Mouse (Mus musculus): ENCODE results near the gene Srebf2. TPM values are rescaled to one million over a fixed set of nuclear protein-coding genes. Genes with fewer than 3 reads are reported as not detected.

The Srebf2 gene
- polyA plus RNA-seq, 1 experiment from 2014 or later: 143 TPM

- no peak overlapping the region for H3K4me3 ChIP-seq (ENCODE audit: low read depth, low read length)
- no peaks in the 10 kb centered on the region for H3K27me3 ChIP-seq (ENCODE audit: control insufficient read depth, insufficient read depth, low read length)
- H3K9me3 ChIP-seq (ENCODE audit: control insufficient read depth, low read length): no peaks in the 10 kb centered on the region
- no peak overlapping the region for H3K9ac ChIP-seq (ENCODE audit: low read depth, low read length)
- DNase-seq (ENCODE audit: low spot score) (no peak), ATAC-seq (ENCODE audit: low FRiP score) (no peak)
- H3K27ac ChIP-seq (ENCODE audit: low read depth, low read length): no peak overlapping the region
- no peaks in the 10 kb centered on the region for H3K36me3 ChIP-seq (ENCODE audit: control insufficient read depth, insufficient read depth, low read length)
- no peak overlapping the region for H3K4me2 ChIP-seq (replicated peaks; ENCODE audit: low read depth, low read length)
- H3K4me1 ChIP-seq (replicated peaks; ENCODE audit: control insufficient read depth, insufficient read depth, low read length): no peaks in the 10 kb centered on the region
Observed at GRCm38 (mm10) chr15:82150042-82150441, 3.1 kb downstream of the Srebf2 start.

GRCm38 (mm10) chr15:82151176-82151575 is 4.2 kb downstream of the Srebf2 start:
- DNase-seq (ENCODE audit: low spot score): no peak
- Histone ChIP-seq H3K36me3 (ENCODE audit: control insufficient read depth, insufficient read depth, low read length) (no peaks in the 10 kb centered on the region), H3K27me3 (ENCODE audit: control insufficient read depth, insufficient read depth, low read length) (no peaks in the 10 kb centered on the region), H3K4me2 (replicated peaks; ENCODE audit: low read depth, low read length) (no peak overlapping the region), H3K9ac (ENCODE audit: low read depth, low read length) (no peak overlapping the region), H3K9me3 (ENCODE audit: control insufficient read depth, low read length) (no peaks in the 10 kb centered on the region), H3K4me1 (replicated peaks; ENCODE audit: control insufficient read depth, insufficient read depth, low read length) (no peaks in the 10 kb centered on the region), H3K27ac (ENCODE audit: low read depth, low read length) (no peak overlapping the region), H3K4me3 (ENCODE audit: low read depth, low read length) (no peak overlapping the region)
- ATAC-seq (ENCODE audit: low FRiP score): no peak
- WGBS: 96% methylated on average over 4 of the region's 4 CpGs

DNA sequence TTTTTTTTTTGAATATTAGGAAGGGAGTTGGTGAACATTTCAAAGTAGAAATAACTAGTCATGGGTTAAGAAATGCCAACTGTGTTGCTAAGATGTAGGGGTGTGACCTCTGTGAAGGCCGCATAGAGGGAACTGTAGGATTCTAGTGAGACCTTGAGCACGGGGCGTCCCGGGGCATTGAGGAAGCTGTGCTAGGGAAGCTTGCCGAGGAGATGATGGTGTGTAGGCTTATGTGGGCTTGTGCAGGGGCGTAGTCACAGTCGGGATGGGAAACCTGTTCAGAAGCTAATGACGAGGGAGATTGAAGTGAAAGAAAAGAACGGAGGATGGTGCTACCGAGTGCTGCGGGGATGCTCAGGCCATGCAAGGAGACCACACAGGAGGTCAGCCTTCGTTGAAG is 5.0 kb downstream of the Srebf2 start:
- H3K9me3 ChIP-seq (ENCODE audit: control insufficient read depth, low read length): no peaks in the 10 kb centered on the region
- H3K9ac ChIP-seq (ENCODE audit: low read depth, low read length): no peak overlapping the region
- DNase-seq (ENCODE audit: low spot score): no peak
- no peaks in the 10 kb centered on the region for H3K4me1 ChIP-seq (replicated peaks; ENCODE audit: control insufficient read depth, insufficient read depth, low read length)
- no peaks in the 10 kb centered on the region for H3K36me3 ChIP-seq (ENCODE audit: control insufficient read depth, insufficient read depth, low read length)
- no peak overlapping the region for H3K4me3 ChIP-seq (ENCODE audit: low read depth, low read length)
- no peak overlapping the region for H3K4me2 ChIP-seq (replicated peaks; ENCODE audit: low read depth, low read length)
- H3K27me3 ChIP-seq (ENCODE audit: control insufficient read depth, insufficient read depth, low read length): no peaks in the 10 kb centered on the region
- no peak overlapping the region for H3K27ac ChIP-seq (ENCODE audit: low read depth, low read length)
- whole genome bisulfite sequencing: 91% methylated on average over 12 of the region's 12 CpGs
- no peak for ATAC-seq (ENCODE audit: low FRiP score)

DNA sequence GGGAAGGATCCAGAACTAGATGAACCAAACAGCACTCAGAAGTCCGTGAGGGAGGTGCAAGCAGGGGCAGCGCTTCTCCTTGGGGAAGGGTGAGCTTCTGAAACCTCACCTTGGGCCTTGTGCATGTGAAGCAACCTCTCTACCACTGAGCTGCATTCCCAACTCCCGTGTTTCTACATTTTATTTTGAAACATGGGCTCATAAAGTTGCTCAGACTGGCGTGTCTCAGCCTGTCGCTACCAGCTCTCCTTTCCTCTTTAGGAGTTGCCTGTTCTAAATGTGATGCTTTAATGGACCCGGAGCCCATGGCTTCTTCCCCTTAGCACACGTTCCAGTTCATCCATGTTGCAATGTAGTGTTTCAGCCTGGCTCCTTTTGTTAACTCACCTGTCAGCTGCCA is 5.5 kb downstream of the Srebf2 start:
- DNase-seq (ENCODE audit: low spot score) (no peak), ATAC-seq (ENCODE audit: low FRiP score) (no peak)
- no peak overlapping the region for H3K4me3 ChIP-seq (ENCODE audit: low read depth, low read length)
- no peak overlapping the region for H3K4me2 ChIP-seq (replicated peaks; ENCODE audit: low read depth, low read length)
- H3K4me1 ChIP-seq (replicated peaks; ENCODE audit: control insufficient read depth, insufficient read depth, low read length): no peaks in the 10 kb centered on the region
- H3K27me3 ChIP-seq (ENCODE audit: control insufficient read depth, insufficient read depth, low read length): no peaks in the 10 kb centered on the region
- no peak overlapping the region for H3K9ac ChIP-seq (ENCODE audit: low read depth, low read length)
- no peaks in the 10 kb centered on the region for H3K36me3 ChIP-seq (ENCODE audit: control insufficient read depth, insufficient read depth, low read length)
- H3K9me3 ChIP-seq (ENCODE audit: control insufficient read depth, low read length): no peaks in the 10 kb centered on the region
- whole genome bisulfite sequencing: 91% methylated on average over 7 of the region's 7 CpGs
- H3K27ac ChIP-seq (ENCODE audit: low read depth, low read length): no peak overlapping the region

GRCm38 (mm10) chr15:82156298-82156697 is 9.3 kb downstream of the Srebf2 start:
- Histone ChIP-seq H3K4me3 (ENCODE audit: low read depth, low read length) (no peak overlapping the region), H3K9ac (ENCODE audit: low read depth, low read length) (no peak overlapping the region), H3K36me3 (ENCODE audit: control insufficient read depth, insufficient read depth, low read length) (no peaks in the 10 kb centered on the region), H3K4me1 (replicated peaks; ENCODE audit: control insufficient read depth, insufficient read depth, low read length) (peaks cover 5% of the 10 kb centered on the region; the same call in 1 of the 2 replicates), H3K27me3 (ENCODE audit: control insufficient read depth, insufficient read depth, low read length) (no peaks in the 10 kb centered on the region), H3K4me2 (replicated peaks; ENCODE audit: low read depth, low read length) (no peak overlapping the region), H3K27ac (ENCODE audit: low read depth, low read length) (no peak overlapping the region), H3K9me3 (ENCODE audit: control insufficient read depth, low read length) (no peaks in the 10 kb centered on the region)
- no peak for DNase-seq (ENCODE audit: low spot score)
- WGBS: 96% methylated on average over 6 of the region's 6 CpGs
- no peak for ATAC-seq (ENCODE audit: low FRiP score)

DNA sequence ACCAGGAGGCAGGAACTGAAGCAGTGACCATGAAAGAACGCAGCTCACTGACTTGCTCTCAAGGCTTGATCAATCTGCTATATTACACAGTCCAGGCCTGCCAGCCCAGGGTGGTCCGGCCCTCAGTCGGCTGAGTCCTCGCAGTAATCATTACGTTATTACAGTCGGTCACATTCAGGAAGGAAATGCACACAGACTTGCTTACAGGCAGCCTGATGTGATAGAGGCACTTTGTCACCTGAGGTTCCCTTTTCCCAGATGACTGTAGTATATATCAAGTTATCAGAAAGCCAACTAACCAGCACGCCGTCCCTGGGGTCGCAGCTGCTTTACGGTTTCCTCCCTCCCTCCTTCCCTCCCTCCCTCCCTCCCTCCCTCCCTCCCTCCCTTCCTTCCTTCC is 9.9 kb downstream of the Srebf2 start:
- Histone ChIP-seq H3K27me3 (ENCODE audit: control insufficient read depth, insufficient read depth, low read length) (no peaks in the 10 kb centered on the region), H3K9me3 (ENCODE audit: control insufficient read depth, low read length) (no peaks in the 10 kb centered on the region), H3K4me2 (replicated peaks; ENCODE audit: low read depth, low read length) (no peak overlapping the region), H3K4me3 (ENCODE audit: low read depth, low read length) (no peak overlapping the region), H3K9ac (ENCODE audit: low read depth, low read length) (no peak overlapping the region), H3K4me1 (replicated peaks; ENCODE audit: control insufficient read depth, insufficient read depth, low read length) (peaks cover 5% of the 10 kb centered on the region; the same call in 1 of the 2 replicates), H3K27ac (ENCODE audit: low read depth, low read length) (no peak overlapping the region), H3K36me3 (ENCODE audit: control insufficient read depth, insufficient read depth, low read length) (no peaks in the 10 kb centered on the region)
- ATAC-seq (ENCODE audit: low FRiP score) (no peak), DNase-seq (ENCODE audit: low spot score) (no peak)
- 81% methylated on average over 10 of the region's 10 CpGs for WGBS

- 74% methylated on average over 17 of the region's 17 CpGs for WGBS
- no peaks in the 10 kb centered on the region for H3K27me3 ChIP-seq (ENCODE audit: control insufficient read depth, insufficient read depth, low read length)
- no peak for DNase-seq (ENCODE audit: low spot score)
Observed at GRCm38 (mm10) chr15:82158243-82159035, 11.5 kb downstream of the Srebf2 start.

DNA sequence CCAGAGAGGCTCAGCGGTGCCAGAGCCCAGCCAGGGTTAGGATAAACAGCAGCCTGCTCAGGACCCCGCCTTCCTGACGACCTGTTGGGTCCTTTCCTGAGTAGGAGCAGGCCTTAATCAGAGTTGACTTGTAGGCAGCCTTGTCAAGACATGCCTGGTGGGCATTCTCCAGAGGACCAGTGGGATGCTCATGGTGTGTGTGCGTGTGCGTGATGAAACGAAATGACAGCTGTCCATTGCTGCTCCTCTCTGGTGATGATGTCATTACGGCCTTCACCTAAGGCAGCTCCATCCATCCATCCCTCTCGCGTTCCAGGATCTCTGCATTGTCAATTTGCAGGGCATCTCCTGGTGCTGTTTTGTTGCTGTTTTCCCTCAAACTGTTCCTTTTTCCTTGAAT is 12.5 kb downstream of the Srebf2 start:
- H3K4me1 ChIP-seq (replicated peaks; ENCODE audit: control insufficient read depth, insufficient read depth, low read length): peaks cover 5% of the 10 kb centered on the region; the same call in 1 of the 2 replicates
- DNase-seq (ENCODE audit: low spot score) (no peak), ATAC-seq (ENCODE audit: low FRiP score) (no peak)
- no peak overlapping the region for H3K4me3 ChIP-seq (ENCODE audit: low read depth, low read length)
- H3K27ac ChIP-seq (ENCODE audit: low read depth, low read length): no peak overlapping the region
- H3K9ac ChIP-seq (ENCODE audit: low read depth, low read length): no peak overlapping the region
- WGBS: 88% methylated on average over 9 of the region's 9 CpGs
- H3K9me3 ChIP-seq (ENCODE audit: control insufficient read depth, low read length): no peaks in the 10 kb centered on the region
- H3K4me2 ChIP-seq (replicated peaks; ENCODE audit: low read depth, low read length): no peak overlapping the region
- no peaks in the 10 kb centered on the region for H3K27me3 ChIP-seq (ENCODE audit: control insufficient read depth, insufficient read depth, low read length)
- no peaks in the 10 kb centered on the region for H3K36me3 ChIP-seq (ENCODE audit: control insufficient read depth, insufficient read depth, low read length)

More at GRCm38 (mm10) chr15:82158243-82159035, 11.5 kb downstream of the Srebf2 start:
- H3K4me1 ChIP-seq (replicated peaks; ENCODE audit: control insufficient read depth, insufficient read depth, low read length): peaks cover 5% of the 10 kb centered on the region; the same call in 1 of the 2 replicates
- H3K36me3 ChIP-seq (ENCODE audit: control insufficient read depth, insufficient read depth, low read length): no peaks in the 10 kb centered on the region
- H3K4me3 ChIP-seq (ENCODE audit: low read depth, low read length): no peak overlapping the region
- H3K27ac ChIP-seq (ENCODE audit: low read depth, low read length): no peak overlapping the region
- H3K9ac ChIP-seq (ENCODE audit: low read depth, low read length): no peak overlapping the region
- no peak for ATAC-seq (ENCODE audit: low FRiP score)
- no peaks in the 10 kb centered on the region for H3K9me3 ChIP-seq (ENCODE audit: control insufficient read depth, low read length)
- H3K4me2 ChIP-seq (replicated peaks; ENCODE audit: low read depth, low read length): no peak overlapping the region

All from hindbrain, embryonic 11.5 days (tissue).